Mouse (Mus musculus): ENCODE measurements at regions not wholly inside any gene's neighbourhood (a gene's known extent, or its start where the extent isn't known, plus 50 kb on each side); places are given as distances from the start of the nearest gene placed in this dataset.

DNA sequence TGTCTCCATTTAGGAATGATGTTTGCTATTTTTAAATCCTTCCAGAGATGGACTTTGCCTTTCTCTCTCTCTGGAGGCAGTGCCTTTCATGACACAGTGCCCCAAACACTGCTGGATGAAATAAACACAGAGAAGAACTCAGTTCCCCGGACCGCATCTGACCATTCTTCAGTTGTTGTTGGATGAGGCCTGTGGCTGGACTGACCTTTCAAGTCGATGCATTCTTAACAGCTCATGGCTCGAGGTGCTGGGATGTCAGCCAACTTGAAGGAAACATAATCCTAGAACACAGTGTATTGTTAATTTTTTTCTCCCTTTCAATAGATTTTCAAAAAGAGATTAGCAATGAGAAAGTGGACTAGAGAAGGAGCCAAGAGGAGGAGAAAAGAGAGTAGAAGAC is 98.3 kb upstream of the Mocs2 start:
- no peak overlapping the region for H3K27ac ChIP-seq (ENCODE audit: insufficient read depth, low read length)
- H3K4me1 ChIP-seq (ENCODE audit: control insufficient read depth, insufficient read depth, low read length) = no peaks in the 10 kb centered on the region
- no peak overlapping the region for H3K4me3 ChIP-seq (ENCODE audit: insufficient read depth, low read length)
- TF ChIP-seq POLR2A (IDR thresholded peaks at IDR 0.05; ENCODE audit: extremely low read depth, insufficient read depth, low read length) = no peak

DNA sequence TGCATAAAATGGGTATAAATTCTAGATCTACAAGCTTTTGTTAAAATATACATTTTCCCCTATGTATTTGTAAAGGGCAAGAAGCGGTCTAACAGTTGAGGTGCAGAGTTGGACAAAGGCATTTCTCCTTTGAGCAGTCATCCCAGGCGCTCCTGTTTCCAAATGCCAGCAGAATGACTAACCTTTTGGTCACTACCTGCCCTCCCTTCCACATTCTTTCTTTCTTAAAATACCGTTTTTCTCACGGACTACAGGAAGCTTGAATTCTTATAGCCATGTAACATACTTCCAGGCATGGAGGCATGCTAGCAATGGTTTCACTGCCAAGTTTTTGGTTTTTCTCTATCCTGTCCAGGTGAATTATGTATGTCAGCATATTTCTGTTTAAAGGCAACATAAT is 91.2 kb upstream of the Mocs2 start:
- TF ChIP-seq CTCF (IDR thresholded peaks at IDR 0.05; ENCODE audit: extremely low read depth, insufficient read depth, low read length) = no peak
- TF ChIP-seq POLR2A (IDR thresholded peaks at IDR 0.05; ENCODE audit: extremely low read depth, insufficient read depth, low read length) = no peak
- H3K4me1 ChIP-seq (ENCODE audit: control insufficient read depth, insufficient read depth, low read length) = no peaks in the 10 kb centered on the region
- no peak overlapping the region for H3K4me3 ChIP-seq (ENCODE audit: insufficient read depth, low read length)
- H3K27ac ChIP-seq (ENCODE audit: insufficient read depth, low read length) = no peak overlapping the region

DNA sequence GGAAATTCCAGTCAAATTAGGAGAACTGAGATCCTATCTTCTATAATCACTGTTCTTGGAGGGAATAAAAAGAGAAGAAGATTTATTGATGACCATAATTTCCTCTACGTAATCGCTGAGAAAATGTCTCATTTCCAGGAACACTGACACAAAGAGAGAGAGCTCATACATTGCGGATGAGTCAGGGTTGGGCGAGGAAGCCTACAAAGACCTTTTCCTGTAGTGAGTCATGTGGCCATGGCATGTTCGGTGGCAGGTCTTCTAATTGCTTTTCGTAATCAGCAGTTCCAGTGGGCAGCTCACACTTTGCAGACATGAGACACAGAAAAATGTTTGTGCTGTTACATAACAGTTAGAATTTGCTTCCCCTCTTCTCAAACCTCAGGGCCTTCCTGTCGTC is 83.0 kb upstream of the Mocs2 start:
- Histone ChIP-seq H3K27ac (ENCODE audit: insufficient read depth, low read length) (no peak overlapping the region), H3K4me3 (ENCODE audit: insufficient read depth, low read length) (no peak overlapping the region), H3K4me1 (ENCODE audit: control insufficient read depth, insufficient read depth, low read length) (no peaks in the 10 kb centered on the region)
- no peak for TF ChIP-seq POLR2A (IDR thresholded peaks at IDR 0.05; ENCODE audit: extremely low read depth, insufficient read depth, low read length)
- no peak for TF ChIP-seq CTCF (IDR thresholded peaks at IDR 0.05; ENCODE audit: extremely low read depth, insufficient read depth, low read length)

DNA sequence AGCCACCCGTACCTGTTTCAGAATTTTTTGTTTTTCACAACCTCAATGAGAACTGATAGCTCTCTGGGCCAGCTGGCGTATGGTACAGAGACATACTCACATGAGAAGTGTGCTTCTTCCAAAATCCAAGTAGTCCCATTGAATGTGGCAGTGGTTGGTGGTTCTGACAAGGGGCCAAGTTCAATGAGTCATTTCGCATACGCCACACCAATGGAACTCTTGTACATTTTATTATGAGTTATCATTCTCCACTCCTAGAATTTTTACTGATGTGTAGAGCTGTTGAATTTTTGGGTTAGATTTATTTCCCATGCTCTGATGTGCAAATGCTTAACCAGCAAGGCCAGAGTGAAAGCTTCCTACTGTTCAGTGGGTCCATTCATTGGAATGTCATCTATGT is 82.0 kb upstream of the Mocs2 start:
- TF ChIP-seq CTCF (IDR thresholded peaks at IDR 0.05; ENCODE audit: extremely low read depth, insufficient read depth, low read length) (no peak), POLR2A (IDR thresholded peaks at IDR 0.05; ENCODE audit: extremely low read depth, insufficient read depth, low read length) (no peak)
- Histone ChIP-seq H3K27ac (ENCODE audit: insufficient read depth, low read length) (no peak overlapping the region), H3K4me1 (ENCODE audit: control insufficient read depth, insufficient read depth, low read length) (no peaks in the 10 kb centered on the region), H3K4me3 (ENCODE audit: insufficient read depth, low read length) (no peak overlapping the region)

DNA sequence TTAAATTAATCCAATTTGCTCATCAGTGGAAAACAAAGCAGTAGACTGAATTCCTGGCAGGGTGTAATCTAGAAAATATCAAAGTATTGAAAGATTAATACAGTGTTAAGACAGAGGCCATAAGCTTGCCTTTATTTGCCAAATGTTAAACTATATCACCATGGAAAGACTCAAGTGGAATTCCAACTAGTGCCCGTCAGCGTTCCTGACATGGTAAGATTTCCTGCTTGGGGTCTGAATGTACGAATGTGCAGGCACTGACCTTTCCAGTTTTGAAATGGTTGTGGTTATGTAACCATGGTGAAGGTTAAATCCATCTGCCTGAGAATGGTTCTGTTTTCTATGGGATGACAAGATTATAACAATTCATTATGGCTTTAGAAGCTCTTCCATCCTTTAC is 75.5 kb upstream of the Mocs2 start:
- H3K27ac ChIP-seq (ENCODE audit: insufficient read depth, low read length) = no peak overlapping the region
- TF ChIP-seq POLR2A (IDR thresholded peaks at IDR 0.05; ENCODE audit: extremely low read depth, insufficient read depth, low read length) = no peak
- no peak for TF ChIP-seq CTCF (IDR thresholded peaks at IDR 0.05; ENCODE audit: extremely low read depth, insufficient read depth, low read length)
- H3K4me3 ChIP-seq (ENCODE audit: insufficient read depth, low read length) = no peak overlapping the region
- no peaks in the 10 kb centered on the region for H3K4me1 ChIP-seq (ENCODE audit: control insufficient read depth, insufficient read depth, low read length)

DNA sequence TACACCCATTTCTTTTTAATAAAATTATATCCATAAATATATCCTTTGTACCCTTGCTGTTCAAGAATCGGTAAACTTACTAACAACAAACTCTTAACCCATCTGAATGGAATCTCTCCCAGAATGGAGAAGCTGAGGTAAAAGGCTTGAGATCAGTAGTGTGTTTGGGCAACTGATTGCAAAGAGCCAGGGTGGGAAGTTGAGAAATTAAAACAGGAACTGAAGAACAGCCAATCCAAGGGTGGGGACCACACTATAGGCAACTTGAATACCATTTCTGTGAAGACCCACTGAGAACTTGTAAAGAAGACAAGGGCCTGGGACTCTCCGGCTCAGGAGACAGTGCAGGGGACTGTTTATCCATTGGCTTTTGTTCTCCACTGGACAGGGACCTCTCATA is 72.2 kb upstream of the Mocs2 start:
- H3K4me3 ChIP-seq (ENCODE audit: insufficient read depth, low read length) = no peak overlapping the region
- H3K27ac ChIP-seq (ENCODE audit: insufficient read depth, low read length) = no peak overlapping the region
- TF ChIP-seq CTCF (IDR thresholded peaks at IDR 0.05; ENCODE audit: extremely low read depth, insufficient read depth, low read length) = no peak
- no peak for TF ChIP-seq POLR2A (IDR thresholded peaks at IDR 0.05; ENCODE audit: extremely low read depth, insufficient read depth, low read length)
- H3K4me1 ChIP-seq (ENCODE audit: control insufficient read depth, insufficient read depth, low read length) = no peaks in the 10 kb centered on the region

DNA sequence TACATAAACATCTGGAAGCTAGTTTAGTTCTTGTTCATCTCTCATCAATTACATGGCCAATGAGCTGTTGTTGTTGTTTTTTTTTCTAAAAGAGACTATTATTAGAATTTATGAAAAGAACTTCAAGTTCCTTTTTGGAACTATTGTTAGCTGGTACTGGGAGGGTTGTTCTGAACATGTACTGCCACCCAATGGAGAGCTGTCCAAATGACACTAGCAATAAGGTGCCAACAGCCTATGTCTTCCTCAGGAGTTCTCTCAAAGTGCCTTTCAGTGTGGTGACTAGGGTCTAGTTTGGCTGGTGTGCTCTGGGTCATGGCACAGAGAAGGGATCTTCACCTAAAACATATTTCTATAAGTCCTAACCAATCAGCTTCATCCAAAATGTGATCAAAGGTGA is 60.6 kb upstream of the Mocs2 start:
- H3K27ac ChIP-seq (ENCODE audit: insufficient read depth, low read length) = no peak overlapping the region
- no peaks in the 10 kb centered on the region for H3K4me1 ChIP-seq (ENCODE audit: control insufficient read depth, insufficient read depth, low read length)
- H3K4me3 ChIP-seq (ENCODE audit: insufficient read depth, low read length) = no peak overlapping the region
- TF ChIP-seq CTCF (IDR thresholded peaks at IDR 0.05; ENCODE audit: extremely low read depth, insufficient read depth, low read length) (peak; percentile 60), POLR2A (IDR thresholded peaks at IDR 0.05; ENCODE audit: extremely low read depth, insufficient read depth, low read length) (no peak)

DNA sequence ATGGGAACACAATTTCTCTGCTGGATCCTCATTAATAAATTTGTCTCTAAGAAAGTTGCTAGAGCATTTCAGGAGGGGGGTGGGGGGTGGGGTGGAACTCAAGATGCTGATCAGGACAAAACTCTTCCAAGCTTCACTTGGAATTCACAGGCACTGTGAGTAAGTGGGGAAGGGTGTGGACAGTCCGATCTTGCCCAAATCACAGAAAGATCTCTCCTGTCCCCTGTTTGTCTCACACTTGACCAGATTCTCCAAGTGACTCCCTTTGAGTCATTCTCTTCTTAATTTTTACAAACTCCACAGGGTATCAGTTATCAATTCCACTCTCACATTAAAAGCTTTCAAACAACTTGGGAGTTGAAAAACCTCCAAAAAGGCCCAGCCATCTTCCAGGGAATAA is 58.1 kb upstream of the Mocs2 start:
- TF ChIP-seq POLR2A (IDR thresholded peaks at IDR 0.05; ENCODE audit: extremely low read depth, insufficient read depth, low read length) = no peak
- TF ChIP-seq CTCF (IDR thresholded peaks at IDR 0.05; ENCODE audit: extremely low read depth, insufficient read depth, low read length) = no peak
- Histone ChIP-seq H3K4me1 (ENCODE audit: control insufficient read depth, insufficient read depth, low read length) (no peaks in the 10 kb centered on the region), H3K27ac (ENCODE audit: insufficient read depth, low read length) (no peak overlapping the region)

DNA sequence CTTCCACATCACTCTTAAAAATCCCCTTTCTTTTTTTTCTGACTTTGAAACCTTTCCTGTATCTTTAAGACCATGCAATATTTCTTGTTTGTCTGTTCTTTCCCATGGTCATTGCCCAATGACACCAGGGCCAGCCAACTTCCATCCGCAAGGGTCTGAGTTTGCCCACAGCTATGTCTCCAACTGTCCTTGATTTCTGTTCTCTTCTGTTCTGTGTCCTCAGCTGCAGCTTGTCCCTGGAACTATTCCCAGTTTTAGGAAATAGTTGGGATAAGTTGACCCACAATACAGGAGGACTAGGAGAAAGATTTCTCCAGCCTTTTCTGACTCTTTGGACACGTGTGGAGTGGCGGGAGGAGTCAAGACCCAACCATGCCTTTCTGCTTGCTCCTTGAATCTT is 57.1 kb upstream of the Mocs2 start:
- TF ChIP-seq POLR2A (IDR thresholded peaks at IDR 0.05; ENCODE audit: extremely low read depth, insufficient read depth, low read length) = no peak
- no peak for TF ChIP-seq CTCF (IDR thresholded peaks at IDR 0.05; ENCODE audit: extremely low read depth, insufficient read depth, low read length)
- Histone ChIP-seq H3K4me3 (ENCODE audit: insufficient read depth, low read length) (no peak overlapping the region), H3K4me1 (ENCODE audit: control insufficient read depth, insufficient read depth, low read length) (no peaks in the 10 kb centered on the region), H3K27ac (ENCODE audit: insufficient read depth, low read length) (no peak overlapping the region)

More for the DNA sequence above, 58.1 kb upstream of the Mocs2 start:
- no peak overlapping the region for H3K4me3 ChIP-seq (ENCODE audit: insufficient read depth, low read length)

Measured in cortical plate, adult 2 months (tissue).